Mouse (Mus musculus) cerebellum, adult (tissue): Measurements from ENCODE around the gene Synpo2.

Experiments
- ATAC-seq: cut with Nextera tagmentation; 2 replicates; pipeline ENCODE4 v1.9.2; 2017; ENCODE audit warnings: mild to moderate bottlenecking, moderate library complexity, mixed read lengths; ENCODE audit not compliant: insufficient number of reproducible peaks, low FRiP score, low TSS enrichment

Gene Synpo2

DNA sequence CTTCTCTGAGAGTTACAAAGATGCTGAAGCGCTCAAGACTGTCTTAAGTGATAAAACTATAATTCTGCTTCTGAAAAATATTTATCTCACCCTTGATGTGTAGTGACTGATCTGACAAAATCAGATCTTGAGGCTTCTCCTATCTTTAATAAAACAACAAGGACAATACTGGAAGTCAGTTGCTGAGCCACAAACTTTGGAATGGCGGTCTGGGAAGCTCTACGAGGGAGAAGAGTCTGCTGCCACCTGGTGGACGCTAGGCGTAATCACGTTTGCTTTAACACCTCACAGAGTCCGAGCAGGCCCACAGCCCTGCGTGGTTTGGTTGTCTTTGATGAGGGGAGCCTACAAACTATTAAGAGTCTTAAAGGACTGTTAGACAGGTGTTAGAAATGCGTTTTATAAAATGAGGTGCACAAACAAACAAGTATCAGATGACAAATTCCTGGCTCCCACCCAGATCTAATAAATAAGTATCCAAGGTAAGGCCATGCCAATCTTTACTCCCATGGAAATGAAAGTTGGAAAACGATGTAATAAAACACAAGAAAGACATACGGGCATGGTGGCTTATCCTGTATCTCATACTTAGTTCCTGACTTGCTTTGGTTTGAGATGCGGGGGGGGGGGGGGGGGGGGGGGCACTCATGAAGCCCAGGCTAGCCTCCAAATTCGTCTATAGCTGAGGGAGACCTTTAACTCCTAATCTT, 132.6 kb downstream of the Synpo2 start:
- ATAC-seq: peak; percentile 83

DNA sequence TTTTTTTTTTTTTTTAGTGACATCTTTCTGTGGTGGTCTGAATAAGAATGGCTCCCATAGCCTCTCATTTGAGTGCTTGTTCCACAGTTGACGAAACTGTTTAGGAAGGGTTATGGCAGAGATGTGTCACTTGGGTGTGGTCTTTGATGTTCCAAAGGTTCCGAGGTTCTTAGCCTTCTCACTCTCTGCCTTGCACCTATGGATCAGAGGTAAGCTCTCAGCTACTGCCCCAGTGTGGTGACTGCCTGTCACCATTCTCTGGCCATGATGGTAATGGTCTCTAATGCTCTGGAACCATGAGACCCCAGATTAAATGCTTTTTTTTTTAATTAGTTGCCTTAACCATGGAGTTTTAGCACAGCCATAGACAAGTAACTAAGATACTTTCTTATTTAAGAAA, 134.2 kb downstream of the Synpo2 start:
- ATAC-seq: no peak

GRCm38 (mm10) chr3:123095111-123095510, 140.8 kb downstream of the Synpo2 start:
- ATAC-seq: no peak

GRCm38 (mm10) chr3:123093640-123094361, 142.1 kb downstream of the Synpo2 start:
- ATAC-seq: no peak

DNA sequence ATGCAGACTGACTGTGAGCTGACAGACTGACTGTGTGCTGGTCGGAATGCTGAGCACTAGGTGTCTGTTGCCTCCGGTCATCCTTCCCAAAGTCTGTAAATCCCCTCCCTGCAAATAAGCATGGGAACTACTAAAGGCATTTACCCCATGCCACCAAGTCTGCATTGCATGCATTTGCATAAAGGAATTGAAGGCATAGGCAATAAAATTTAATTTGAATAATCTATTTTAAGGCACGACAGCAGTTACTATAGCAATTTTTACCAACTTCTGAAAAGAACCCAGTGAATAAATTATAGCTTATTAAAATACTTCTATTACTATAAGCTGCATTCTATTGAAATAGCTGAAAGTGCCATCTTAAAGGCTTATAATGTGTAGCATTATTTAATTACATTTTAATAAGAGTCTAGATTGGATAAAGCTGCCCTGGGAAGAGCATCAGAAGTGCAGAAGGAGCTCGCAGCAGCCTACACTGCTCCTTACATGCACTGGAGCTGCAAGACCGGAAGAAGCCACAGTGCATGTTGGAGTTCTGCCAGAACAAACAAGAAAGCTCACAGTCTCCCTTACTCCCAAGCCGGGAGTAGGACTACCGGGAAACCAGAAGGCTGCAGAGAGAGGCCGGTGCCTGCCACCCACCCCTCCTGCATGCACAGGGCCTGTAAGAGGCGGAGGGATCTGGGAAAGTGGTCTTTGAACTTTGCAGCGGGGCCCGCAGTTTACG, 142.9 kb downstream of the Synpo2 start:
- ATAC-seq: no peak

- ATAC-seq: no peak
Observed at GRCm38 (mm10) chr3:123092442-123092841, 143.5 kb downstream of the Synpo2 start.

DNA sequence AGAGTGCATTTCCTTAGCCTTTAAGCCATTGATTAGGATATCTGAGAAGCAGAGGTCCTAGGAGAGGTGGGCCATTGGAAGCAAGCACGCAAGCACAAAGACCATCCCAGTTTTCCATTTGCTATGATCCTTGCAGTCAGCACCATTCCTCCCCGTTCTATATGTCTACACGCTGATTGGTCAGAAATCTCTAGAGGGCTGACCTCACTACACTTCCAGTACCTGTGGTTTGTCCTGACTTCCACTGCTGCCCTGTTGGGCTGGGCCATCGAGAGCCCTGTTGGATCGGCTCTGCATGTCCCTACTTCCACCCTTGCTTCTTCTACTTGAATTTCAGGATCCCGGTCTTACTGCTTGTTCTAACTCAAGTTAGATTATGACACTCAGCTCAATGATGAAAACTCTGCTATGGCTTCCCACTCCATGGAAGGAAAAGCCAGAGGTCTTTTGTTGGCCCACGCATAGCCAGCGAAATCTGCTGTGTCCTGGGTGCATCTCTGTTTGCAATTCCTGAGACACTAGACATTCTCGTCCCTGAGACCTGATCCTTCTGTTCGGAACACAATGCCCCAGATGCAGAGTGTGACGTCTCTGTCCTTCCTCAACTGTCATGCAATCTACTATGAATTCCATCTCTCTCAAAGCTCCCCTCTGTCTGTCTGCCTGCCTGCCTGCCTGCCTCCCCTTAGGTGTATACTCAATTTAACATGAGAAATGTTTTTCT, 146.5 kb downstream of the Synpo2 start:
- no peak for ATAC-seq

DNA sequence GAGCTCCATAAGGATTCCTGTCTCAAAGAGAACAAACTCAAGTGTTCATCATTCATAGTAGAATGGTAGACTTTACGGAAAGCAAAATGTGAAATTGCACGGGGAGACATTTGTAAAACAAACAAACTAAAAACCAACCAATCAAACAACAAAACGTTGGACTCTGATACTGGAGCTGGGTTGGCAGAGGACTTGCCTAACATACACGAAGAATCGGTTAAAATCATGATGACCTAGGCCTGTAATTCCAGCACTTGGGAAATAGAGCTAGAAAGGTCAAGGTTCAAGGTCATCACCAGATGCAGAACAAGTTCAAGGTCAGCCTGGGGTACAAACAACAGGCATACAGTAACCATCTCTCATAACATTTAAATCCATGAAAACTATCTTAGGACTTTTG, 147.7 kb downstream of the Synpo2 start:
- ATAC-seq: no peak

- no peak for ATAC-seq
Observed at GRCm38 (mm10) chr3:123085871-123086501, 150.0 kb downstream of the Synpo2 start.

- no peak for ATAC-seq
Observed at GRCm38 (mm10) chr3:123081665-123082064, 154.3 kb downstream of the Synpo2 start.

- ATAC-seq: no peak
Observed at GRCm38 (mm10) chr3:123080943-123081342, 155.0 kb downstream of the Synpo2 start.

DNA sequence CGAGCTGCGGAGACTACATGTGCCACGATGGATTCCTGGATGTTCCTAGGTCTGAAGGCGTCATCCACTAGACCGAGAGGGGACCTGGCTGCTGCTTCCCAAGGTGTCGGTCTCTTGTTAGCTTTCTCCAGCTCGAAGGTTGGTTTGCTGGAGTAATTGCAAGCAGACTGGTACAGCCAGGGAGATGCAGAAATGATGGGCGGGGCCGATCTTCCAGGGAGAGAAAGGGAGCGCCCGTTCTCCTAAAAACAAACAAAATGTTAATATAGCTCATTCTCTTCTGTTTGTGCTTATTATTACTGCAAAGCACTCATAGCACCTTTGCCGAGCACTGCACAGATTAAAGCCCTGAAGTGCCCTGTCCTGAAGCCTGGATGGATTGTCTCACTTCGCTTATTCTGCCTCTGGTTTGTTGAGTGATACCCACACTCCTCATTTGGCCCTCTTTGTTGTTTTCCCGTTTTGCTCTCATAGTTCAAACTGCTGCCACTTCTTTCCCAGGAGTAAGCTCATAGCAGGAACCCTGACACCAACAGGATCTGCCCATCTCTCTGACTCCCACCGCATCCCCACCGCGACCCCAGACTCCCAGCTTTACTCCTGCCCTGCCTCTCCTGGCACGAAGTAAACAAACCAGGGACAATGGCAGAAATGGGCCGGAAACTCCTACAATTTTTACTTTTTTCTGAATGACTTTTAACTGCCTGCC, 155.8 kb downstream of the Synpo2 start:
- ATAC-seq: no peak

GRCm38 (mm10) chr3:123075759-123076158, 160.2 kb downstream of the Synpo2 start:
- ATAC-seq: no peak

DNA sequence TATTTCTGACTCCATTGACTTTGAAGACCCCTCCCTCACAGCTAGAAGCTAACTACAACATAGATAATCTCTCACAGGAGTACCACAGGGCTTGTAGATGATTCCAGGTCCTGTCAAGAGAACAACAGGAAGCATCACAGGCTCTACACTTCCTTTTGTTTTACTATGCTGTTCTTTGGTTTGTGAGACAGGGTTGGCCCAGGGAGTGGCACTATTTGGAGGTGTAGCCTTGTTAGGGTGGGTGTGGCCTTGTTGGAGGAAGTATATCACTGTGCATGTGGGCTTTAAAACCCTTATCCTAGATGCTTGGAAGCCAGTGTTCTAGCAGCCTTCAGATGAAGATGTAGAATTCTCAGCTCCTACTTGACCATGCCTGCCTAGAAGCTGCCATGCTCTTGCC, 160.9 kb downstream of the Synpo2 start:
- no peak for ATAC-seq

GRCm38 (mm10) chr3:123073351-123073750, 162.6 kb downstream of the Synpo2 start:
- no peak for ATAC-seq

GRCm38 (mm10) chr3:123072472-123072871, 163.5 kb downstream of the Synpo2 start:
- ATAC-seq: no peak

DNA sequence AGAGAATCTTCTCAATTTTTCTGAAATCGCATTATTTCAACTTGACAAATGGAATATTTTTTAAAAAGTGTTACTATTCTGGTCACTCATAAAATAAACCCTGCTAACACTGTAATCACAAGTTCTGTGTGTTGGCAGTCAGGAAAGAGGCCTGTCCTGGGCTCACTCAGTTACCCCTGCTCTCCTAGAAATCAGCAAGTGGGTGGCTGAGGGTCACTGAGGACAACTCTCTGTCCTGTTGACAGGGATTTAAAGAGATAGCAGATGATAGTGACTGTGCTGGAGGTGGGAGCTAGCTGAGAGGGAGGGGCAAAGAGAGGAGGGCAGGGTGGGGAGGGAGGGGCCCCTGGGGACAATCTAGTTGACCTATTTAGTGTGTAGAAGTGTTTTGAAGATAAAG, 165.0 kb downstream of the Synpo2 start:
- ATAC-seq: no peak

GRCm38 (mm10) chr3:123066836-123067235, 169.1 kb downstream of the Synpo2 start:
- no peak for ATAC-seq

- no peak for ATAC-seq
Observed at GRCm38 (mm10) chr3:123065466-123065865, 170.5 kb downstream of the Synpo2 start.

DNA sequence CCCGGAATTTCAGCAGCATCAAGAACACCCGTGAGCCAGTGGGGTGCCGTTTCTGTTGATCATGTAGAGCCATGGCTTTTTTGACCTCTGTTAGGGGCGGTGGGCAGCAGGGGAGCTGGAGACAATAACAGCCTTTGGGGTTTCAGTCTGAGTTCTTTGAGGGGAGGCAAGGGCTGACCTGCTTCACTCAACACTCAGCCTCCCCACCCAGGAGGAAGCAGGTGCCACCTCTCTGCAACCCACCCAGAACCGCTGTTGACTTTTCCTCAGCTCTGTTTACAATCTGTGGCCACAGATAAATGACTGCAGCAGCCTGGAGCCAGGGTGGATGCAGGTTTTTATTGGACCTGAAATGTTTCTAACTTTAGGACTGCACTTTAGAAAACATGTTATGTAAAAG, 171.8 kb downstream of the Synpo2 start:
- ATAC-seq: no peak
